Mouse (Mus musculus): ENCODE measurements at regions not wholly inside any gene's neighbourhood (a gene's known extent, or its start where the extent isn't known, plus 50 kb on each side); places are given as distances from the start of the nearest gene placed in this dataset.

DNA sequence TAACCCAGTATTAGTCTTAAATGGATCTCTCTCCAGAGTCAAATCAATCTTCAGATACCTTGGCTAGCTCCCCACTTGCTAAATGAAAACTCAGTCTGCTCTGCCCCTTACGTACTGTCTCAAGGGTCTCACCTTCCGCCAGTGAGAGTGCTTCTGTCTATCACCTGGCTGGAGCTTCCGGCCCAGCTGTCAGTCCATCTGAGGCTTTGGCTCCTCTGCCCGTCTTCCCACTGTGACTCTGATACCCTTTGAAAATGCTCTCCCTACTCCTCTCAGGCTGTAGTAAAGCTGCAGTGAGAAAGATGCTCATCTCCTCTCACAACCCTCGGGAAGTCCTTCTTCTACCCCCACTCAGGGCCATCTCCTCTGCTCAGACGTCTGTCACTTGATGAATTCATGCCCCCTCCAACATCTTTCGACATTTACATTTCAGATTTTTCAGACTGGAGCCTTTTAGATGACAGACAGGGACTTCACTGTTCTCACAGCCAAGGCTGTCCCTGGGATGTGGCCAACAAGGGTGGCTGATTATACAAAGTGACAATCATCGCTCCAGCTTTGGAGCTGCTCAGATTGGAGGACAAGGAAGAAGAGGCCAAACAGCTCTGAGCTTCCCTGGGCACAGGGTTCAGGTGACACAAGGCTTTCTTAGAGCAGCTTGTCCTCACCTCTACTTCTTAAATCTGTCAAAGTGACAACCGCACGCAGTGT lies 71.6 kb upstream of the Serp2 start:
- no peak overlapping the region for H3K4me2 ChIP-seq (ENCODE audit: low read depth)
- no peak overlapping the region for H3K4me3 ChIP-seq (ENCODE audit: low read depth, low read length)
- WGBS = 83% methylated on average over 10 of the region's 10 CpGs
- peaks cover 10% of the 10 kb centered on the region for H3K4me1 ChIP-seq (ENCODE audit: control insufficient read depth, insufficient read depth, low read length)
- ATAC-seq (ENCODE audit: insufficient read depth, low FRiP score, low TSS enrichment) = no peak
- no peak overlapping the region for H3K27ac ChIP-seq (ENCODE audit: low read depth, low read length)
- no peaks in the 10 kb centered on the region for H3K27me3 ChIP-seq (ENCODE audit: control insufficient read depth, insufficient read depth, low read length)
- H3K9me3 ChIP-seq (ENCODE audit: control insufficient read depth, low read length) = no peaks in the 10 kb centered on the region
- no peak overlapping the region for H3K9ac ChIP-seq (ENCODE audit: low read length)
- H3K36me3 ChIP-seq (ENCODE audit: control insufficient read depth, insufficient read depth, low read length) = no peaks in the 10 kb centered on the region
- DNase-seq (ENCODE audit: low spot score) = no peak

DNA sequence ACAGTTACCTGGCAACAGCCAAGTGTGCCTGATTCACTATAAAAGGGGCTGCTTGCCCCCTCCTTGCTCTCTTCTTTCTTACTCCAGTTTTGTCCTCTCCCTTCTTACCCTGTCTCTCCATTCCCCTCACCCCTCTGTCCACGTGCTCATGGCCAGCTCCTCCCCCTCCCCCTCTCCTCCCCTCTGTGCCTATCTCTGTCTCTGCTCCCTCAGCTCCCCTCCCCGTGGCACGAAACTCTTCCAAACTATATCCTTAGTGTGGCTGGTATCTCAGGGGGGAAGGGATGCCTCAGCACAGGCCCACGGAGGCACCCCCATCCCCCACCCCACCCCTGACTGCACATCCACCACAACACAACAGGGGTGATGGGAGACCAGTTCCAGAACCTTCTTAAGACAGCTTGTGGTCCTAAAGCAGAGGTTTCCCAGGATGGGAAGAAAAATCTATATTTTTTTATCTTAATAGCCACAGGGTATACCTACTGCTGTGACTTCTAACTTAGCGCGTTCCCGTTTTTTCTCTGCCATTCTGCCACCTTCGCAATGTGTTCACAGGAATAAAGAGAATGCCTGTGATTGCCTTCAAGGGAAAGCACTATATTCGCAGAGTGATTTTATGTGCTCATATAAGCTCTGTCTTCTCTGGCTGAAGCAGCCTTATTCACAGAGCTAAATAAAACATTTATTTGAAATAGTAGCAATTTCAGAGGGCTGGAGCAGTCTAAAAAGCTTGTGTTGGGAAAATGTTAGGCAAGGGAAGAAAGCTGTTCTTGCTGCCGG lies 69.1 kb upstream of the Serp2 start:
- Histone ChIP-seq H3K36me3 (ENCODE audit: control insufficient read depth, insufficient read depth, low read length) (no peaks in the 10 kb centered on the region), H3K27me3 (ENCODE audit: control insufficient read depth, insufficient read depth, low read length) (no peaks in the 10 kb centered on the region), H3K4me3 (ENCODE audit: low read depth, low read length) (no peak overlapping the region), H3K4me2 (ENCODE audit: low read depth) (no peak overlapping the region), H3K4me1 (ENCODE audit: control insufficient read depth, insufficient read depth, low read length) (peaks cover 22% of the 10 kb centered on the region), H3K9ac (ENCODE audit: low read length) (no peak overlapping the region), H3K9me3 (ENCODE audit: control insufficient read depth, low read length) (no peaks in the 10 kb centered on the region), H3K27ac (ENCODE audit: low read depth, low read length) (no peak overlapping the region)
- peak; percentile 54 for ATAC-seq (ENCODE audit: insufficient read depth, low FRiP score, low TSS enrichment)
- DNase-seq (ENCODE audit: low spot score) = no peak
- 64% methylated on average over 10 of the region's 10 CpGs for WGBS

DNA sequence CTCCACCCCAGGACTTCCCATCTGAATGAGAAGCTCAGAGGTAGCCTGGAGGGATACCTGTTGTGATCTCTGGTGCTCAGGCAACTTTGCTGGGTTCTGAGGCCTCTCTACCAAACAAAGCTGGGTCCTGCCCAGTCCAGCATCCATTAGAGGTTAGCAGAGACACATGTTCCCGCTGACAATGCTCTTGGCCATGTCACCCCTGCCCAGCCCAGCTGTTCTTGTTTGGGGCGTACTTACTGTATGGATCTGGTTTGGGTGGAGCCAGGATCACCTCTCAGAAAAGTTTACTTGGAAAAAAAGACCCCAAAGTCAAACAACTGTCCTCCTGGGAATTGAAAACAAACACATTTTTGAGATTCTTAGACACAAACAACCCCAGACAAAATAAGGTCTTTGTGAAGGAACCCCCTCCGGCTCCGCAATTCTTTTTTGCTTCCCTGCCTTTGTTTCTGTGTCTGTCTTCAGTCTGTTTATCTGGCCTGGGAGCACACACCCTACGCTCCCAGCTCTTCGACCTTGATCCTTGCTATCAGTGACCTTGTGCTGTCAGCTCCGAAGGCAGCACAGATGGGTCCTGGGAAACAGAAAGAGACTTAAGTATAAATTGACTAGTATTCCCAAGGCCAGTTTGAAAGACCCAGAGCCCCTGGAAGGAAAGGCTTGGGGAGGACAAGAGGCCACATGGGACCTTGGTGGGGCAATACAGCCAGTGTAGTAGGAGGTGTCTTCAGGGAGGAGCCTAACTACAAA lies 68.1 kb upstream of the Serp2 start:
- peaks cover 22% of the 10 kb centered on the region for H3K4me1 ChIP-seq (ENCODE audit: control insufficient read depth, insufficient read depth, low read length)
- no peak overlapping the region for H3K27ac ChIP-seq (ENCODE audit: low read depth, low read length)
- ATAC-seq (ENCODE audit: insufficient read depth, low FRiP score, low TSS enrichment) (no peak), DNase-seq (ENCODE audit: low spot score) (no peak)
- no peak overlapping the region for H3K4me3 ChIP-seq (ENCODE audit: low read depth, low read length)
- H3K36me3 ChIP-seq (ENCODE audit: control insufficient read depth, insufficient read depth, low read length) = no peaks in the 10 kb centered on the region
- no peak overlapping the region for H3K9ac ChIP-seq (ENCODE audit: low read length)
- H3K9me3 ChIP-seq (ENCODE audit: control insufficient read depth, low read length) = no peaks in the 10 kb centered on the region
- no peaks in the 10 kb centered on the region for H3K27me3 ChIP-seq (ENCODE audit: control insufficient read depth, insufficient read depth, low read length)
- WGBS = 74% methylated on average over 7 of the region's 7 CpGs
- no peak overlapping the region for H3K4me2 ChIP-seq (ENCODE audit: low read depth)

DNA sequence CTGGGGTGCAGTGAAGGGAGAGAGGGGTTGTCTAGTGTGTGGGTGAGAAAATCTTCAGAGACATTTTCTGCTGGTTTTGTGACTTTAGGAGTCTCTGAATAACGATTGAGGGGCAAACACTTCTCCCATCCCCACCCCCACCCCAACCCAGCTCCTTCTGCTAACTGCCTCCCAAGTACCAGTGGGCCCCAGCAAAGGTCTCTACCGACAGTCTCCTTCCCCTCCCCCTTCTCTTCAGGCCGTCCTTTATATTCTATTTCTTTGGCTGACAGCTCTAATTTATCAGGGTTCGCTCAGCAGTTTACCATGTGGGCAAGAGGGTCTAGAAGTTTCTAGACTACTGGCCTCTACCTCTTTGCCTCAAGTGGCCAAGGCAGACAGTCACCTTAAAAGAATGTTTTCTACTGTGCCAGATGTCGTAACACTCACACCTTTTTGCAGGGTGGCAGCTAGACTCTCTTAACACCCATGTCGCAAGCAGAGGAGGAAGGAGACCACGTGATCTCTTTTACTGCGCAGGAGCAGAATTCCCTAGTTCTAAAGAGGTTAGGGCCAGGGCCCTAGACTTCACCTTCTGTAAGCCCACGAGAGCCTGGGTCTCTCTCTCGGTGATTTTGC lies 66.8 kb upstream of the Serp2 start:
- ATAC-seq (ENCODE audit: insufficient read depth, low FRiP score, low TSS enrichment) = no peak
- no peak overlapping the region for H3K4me2 ChIP-seq (ENCODE audit: low read depth)

DNA sequence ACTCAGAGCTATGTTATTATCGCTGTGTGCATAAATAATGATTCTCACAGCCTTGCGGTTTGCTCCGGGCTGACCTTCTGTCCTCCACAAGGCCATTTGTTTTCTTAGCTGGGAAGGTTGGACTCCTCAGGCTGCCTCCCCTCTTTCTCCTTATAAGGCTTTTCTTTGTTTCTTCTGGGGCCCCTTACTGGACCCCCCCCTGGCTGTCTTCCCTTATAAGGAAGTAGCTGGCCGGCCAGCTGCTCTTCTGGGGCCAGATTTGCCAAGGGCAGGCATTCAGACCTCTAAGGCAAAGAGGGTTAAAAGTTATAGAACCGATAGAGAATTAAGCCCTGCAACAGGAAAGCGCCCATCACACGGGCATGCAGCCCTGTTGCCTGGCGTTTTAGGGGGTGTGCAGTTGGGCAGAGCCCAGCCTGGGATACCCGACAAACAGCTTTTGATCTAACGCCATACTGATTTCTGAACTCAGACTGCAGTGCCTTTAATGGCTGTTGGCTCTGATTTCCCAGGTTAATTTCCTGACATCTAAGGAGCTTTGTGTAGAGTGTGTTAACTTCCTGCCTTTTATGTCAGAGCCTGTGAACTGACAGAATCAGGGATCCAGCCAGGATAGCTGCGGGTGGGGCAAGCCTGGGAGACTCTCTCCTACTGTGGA lies 66.1 kb upstream of the Serp2 start:
- H3K4me3 ChIP-seq (ENCODE audit: low read depth, low read length) = no peak overlapping the region

More for the DNA sequence above, 66.8 kb upstream of the Serp2 start:
- no peak overlapping the region for H3K4me3 ChIP-seq (ENCODE audit: low read depth, low read length)
- DNase-seq (ENCODE audit: low spot score) = peak; percentile 41
- H3K9ac ChIP-seq (ENCODE audit: low read length) = peak overlapping the region; percentile 42
- peaks cover 22% of the 10 kb centered on the region for H3K4me1 ChIP-seq (ENCODE audit: control insufficient read depth, insufficient read depth, low read length)
- peak overlapping the region; percentile 71 for H3K27ac ChIP-seq (ENCODE audit: low read depth, low read length)
- H3K27me3 ChIP-seq (ENCODE audit: control insufficient read depth, insufficient read depth, low read length) = no peaks in the 10 kb centered on the region
- 19% methylated on average over 10 of the region's 10 CpGs for WGBS
- no peaks in the 10 kb centered on the region for H3K9me3 ChIP-seq (ENCODE audit: control insufficient read depth, low read length)
- H3K36me3 ChIP-seq (ENCODE audit: control insufficient read depth, insufficient read depth, low read length) = no peaks in the 10 kb centered on the region

DNA sequence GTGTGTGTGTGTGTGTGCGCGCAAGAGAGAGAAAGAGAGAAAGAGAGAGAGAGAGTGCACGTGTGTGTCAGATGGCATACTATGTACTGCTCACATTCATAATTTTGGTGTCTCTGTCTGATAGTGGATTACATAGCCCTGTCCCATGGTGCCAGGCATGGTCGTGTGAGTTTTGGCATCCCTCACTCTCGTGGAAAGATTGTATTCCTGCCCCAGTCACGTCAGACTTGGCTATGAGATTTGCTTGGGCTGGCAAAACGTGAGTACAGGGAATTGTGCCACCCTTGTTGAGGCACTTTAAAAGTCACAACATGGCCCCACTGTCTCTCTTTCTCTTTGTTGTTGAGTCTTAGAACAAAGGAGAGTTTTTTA lies 62.3 kb upstream of the Serp2 start:
- ATAC-seq (ENCODE audit: insufficient read depth, low FRiP score, low TSS enrichment) (no peak), DNase-seq (ENCODE audit: low spot score) (no peak)
- Histone ChIP-seq H3K9me3 (ENCODE audit: control insufficient read depth, low read length) (no peaks in the 10 kb centered on the region), H3K36me3 (ENCODE audit: control insufficient read depth, insufficient read depth, low read length) (no peaks in the 10 kb centered on the region), H3K27ac (ENCODE audit: low read depth, low read length) (no peak overlapping the region), H3K4me1 (ENCODE audit: control insufficient read depth, insufficient read depth, low read length) (peaks cover 17% of the 10 kb centered on the region), H3K4me3 (ENCODE audit: low read depth, low read length) (no peak overlapping the region), H3K9ac (ENCODE audit: low read length) (no peak overlapping the region), H3K27me3 (ENCODE audit: control insufficient read depth, insufficient read depth, low read length) (no peaks in the 10 kb centered on the region), H3K4me2 (ENCODE audit: low read depth) (no peak overlapping the region)
- WGBS = 72% methylated on average over 6 of the region's 7 CpGs

More for the DNA sequence above, 66.1 kb upstream of the Serp2 start:
- Histone ChIP-seq H3K9me3 (ENCODE audit: control insufficient read depth, low read length) (no peaks in the 10 kb centered on the region), H3K27me3 (ENCODE audit: control insufficient read depth, insufficient read depth, low read length) (no peaks in the 10 kb centered on the region), H3K27ac (ENCODE audit: low read depth, low read length) (peak overlapping the region; percentile 71), H3K4me1 (ENCODE audit: control insufficient read depth, insufficient read depth, low read length) (peaks cover 22% of the 10 kb centered on the region), H3K36me3 (ENCODE audit: control insufficient read depth, insufficient read depth, low read length) (no peaks in the 10 kb centered on the region), H3K4me2 (ENCODE audit: low read depth) (peak overlapping the region; percentile 25; the same call in 1 of the 2 replicates), H3K9ac (ENCODE audit: low read length) (peak overlapping the region; percentile 42)
- WGBS = 1% methylated on average over 11 of the region's 11 CpGs
- ATAC-seq (ENCODE audit: insufficient read depth, low FRiP score, low TSS enrichment) (no peak), DNase-seq (ENCODE audit: low spot score) (peak; percentile 65)

DNA sequence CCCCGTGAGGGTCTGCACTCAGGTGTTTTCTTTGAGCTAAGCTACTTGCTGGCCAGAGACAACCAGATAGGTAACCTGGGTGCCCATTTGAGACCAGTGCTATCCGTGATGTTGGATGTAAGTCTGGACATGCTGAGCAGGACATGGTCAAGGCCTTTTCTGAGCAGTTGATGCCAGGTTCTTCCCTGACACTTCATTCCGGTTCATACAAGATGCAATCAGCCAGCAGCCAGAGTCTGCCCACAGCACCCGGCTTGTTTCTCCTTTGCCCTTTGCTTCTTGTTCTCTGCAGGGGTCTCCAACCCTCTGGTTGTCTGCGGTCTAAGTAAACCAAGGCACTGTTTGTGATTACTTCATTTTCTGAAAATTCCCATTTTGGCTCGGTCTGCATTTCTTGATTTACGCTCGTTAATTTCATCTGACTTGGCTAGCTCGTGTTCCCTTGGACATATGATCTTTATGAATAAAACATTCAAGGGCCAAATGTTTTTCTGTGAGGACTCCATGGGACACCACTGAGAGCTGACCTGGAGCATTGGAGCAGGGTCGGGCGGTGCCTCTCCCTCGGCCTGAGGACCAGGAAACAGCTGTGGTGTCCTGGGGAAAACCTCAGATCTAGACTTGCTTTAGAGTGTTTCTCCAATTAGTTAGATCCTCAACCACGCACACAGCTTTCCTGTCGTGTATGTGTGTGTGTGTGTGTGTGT lies 61.8 kb upstream of the Serp2 start:
- DNase-seq (ENCODE audit: low spot score) (no peak), ATAC-seq (ENCODE audit: insufficient read depth, low FRiP score, low TSS enrichment) (no peak)
- Histone ChIP-seq H3K9me3 (ENCODE audit: control insufficient read depth, low read length) (no peaks in the 10 kb centered on the region), H3K4me3 (ENCODE audit: low read depth, low read length) (no peak overlapping the region), H3K4me1 (ENCODE audit: control insufficient read depth, insufficient read depth, low read length) (peaks cover 14% of the 10 kb centered on the region), H3K36me3 (ENCODE audit: control insufficient read depth, insufficient read depth, low read length) (no peaks in the 10 kb centered on the region), H3K4me2 (ENCODE audit: low read depth) (no peak overlapping the region), H3K9ac (ENCODE audit: low read length) (no peak overlapping the region), H3K27me3 (ENCODE audit: control insufficient read depth, insufficient read depth, low read length) (no peaks in the 10 kb centered on the region), H3K27ac (ENCODE audit: low read depth, low read length) (no peak overlapping the region)
- WGBS = 54% methylated on average over 14 of the region's 14 CpGs

DNA sequence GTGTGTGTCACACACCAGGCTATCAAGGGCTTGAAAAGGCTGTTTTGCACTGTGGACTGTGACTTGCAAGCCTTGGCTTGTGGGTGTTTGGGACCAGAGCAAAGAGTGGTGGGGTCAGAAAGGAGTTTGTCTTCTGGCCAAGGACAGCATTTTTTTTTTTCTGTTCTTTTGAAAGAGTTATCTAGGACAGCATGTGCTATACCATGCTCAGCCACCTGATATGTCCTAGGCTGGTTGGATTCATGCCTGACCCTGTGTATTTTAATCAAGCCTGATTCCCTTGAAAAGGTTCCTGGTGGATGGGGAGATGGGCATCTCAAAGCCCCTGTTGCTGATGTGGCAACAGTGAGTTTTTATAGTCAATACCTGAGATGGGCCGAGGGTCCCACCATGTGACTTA lies 61.2 kb upstream of the Serp2 start:
- Histone ChIP-seq H3K9ac (ENCODE audit: low read length) (no peak overlapping the region), H3K27me3 (ENCODE audit: control insufficient read depth, insufficient read depth, low read length) (no peaks in the 10 kb centered on the region), H3K27ac (ENCODE audit: low read depth, low read length) (no peak overlapping the region), H3K4me3 (ENCODE audit: low read depth, low read length) (no peak overlapping the region), H3K9me3 (ENCODE audit: control insufficient read depth, low read length) (no peaks in the 10 kb centered on the region), H3K4me2 (ENCODE audit: low read depth) (no peak overlapping the region), H3K4me1 (ENCODE audit: control insufficient read depth, insufficient read depth, low read length) (peaks cover 8% of the 10 kb centered on the region), H3K36me3 (ENCODE audit: control insufficient read depth, insufficient read depth, low read length) (no peaks in the 10 kb centered on the region)
- ATAC-seq (ENCODE audit: insufficient read depth, low FRiP score, low TSS enrichment) (no peak), DNase-seq (ENCODE audit: low spot score) (no peak)
- WGBS = 87% methylated on average over 1 of the region's 1 CpGs
